Mouse (Mus musculus) ES-Bruce4 (cell line): Measurements from ENCODE around the gene Fgf16. TPM values are rescaled to one million over a fixed set of nuclear protein-coding genes. Genes with fewer than 3 reads are reported as not detected.

ENCODE experiments used
- H3K27ac ChIP-seq: 2 replicates; pipeline ENCODE4 v1.5.1; 2012; ENCODE audit warnings: low read length, inconsistent platforms; ENCODE audit not compliant: insufficient read depth
- H3K27me3 ChIP-seq: 2 replicates; pipeline ENCODE4 v1.6.1; 2012; ENCODE audit warnings: mild to moderate bottlenecking, low read length, inconsistent platforms; ENCODE audit not compliant: control insufficient read depth, poor library complexity, insufficient read depth, severe bottlenecking
- H3K36me3 ChIP-seq: 2 replicates; pipeline ENCODE4 v1.6.1; 2012; ENCODE audit warnings: inconsistent platforms, mild to moderate bottlenecking, low read length, moderate library complexity; ENCODE audit not compliant: control insufficient read depth, poor library complexity, insufficient read depth, severe bottlenecking
- H3K4me1 ChIP-seq: one replicate; pipeline ENCODE4 v1.8.1; 2011; ENCODE audit warnings: low read length; ENCODE audit not compliant: control insufficient read depth, insufficient read depth
- H3K4me3 ChIP-seq: 2 replicates; pipeline ENCODE4 v1.5.1; 2011; ENCODE audit warnings: low read depth, mild to moderate bottlenecking, low read length
- H3K9ac ChIP-seq: 2 replicates; pipeline ENCODE4 v1.6.1; 2012; ENCODE audit warnings: low read depth, mild to moderate bottlenecking, inconsistent platforms; ENCODE audit not compliant: poor library complexity, severe bottlenecking
- H3K9me3 ChIP-seq: replicated peaks from 2 replicates; pipeline ENCODE4 v1.6.1; 2012; ENCODE audit warnings: mild to moderate bottlenecking, low read length, inconsistent platforms; ENCODE audit not compliant: control insufficient read depth, poor library complexity, insufficient read depth, severe bottlenecking
- CTCF ChIP-seq: IDR thresholded peaks from one replicate; pipeline ENCODE4 v1.8.1; 2011; ENCODE audit warnings: low read depth, low read length
- EP300 ChIP-seq: IDR thresholded peaks from 2 replicates; pipeline ENCODE4 v1.6.1; 2011; ENCODE audit warnings: low read depth, low read length; ENCODE audit not compliant: insufficient read depth
- POLR2A ChIP-seq: IDR thresholded peaks from one replicate; pipeline ENCODE4 v1.8.1; 2011; ENCODE audit warnings: low read length; ENCODE audit not compliant: insufficient read depth
- polyA plus RNA-seq: library from polyadenylated mRNA; stranded (reverse); fragments of >200 nt; gene quantifications from 2 replicates; pipeline ENCODE4 v1.2.4, GENCODE M21; 2011; ENCODE audit warnings: low read depth; ENCODE audit not compliant: missing spikeins, insufficient read depth, insufficient read length

Fgf16 gene
- polyA plus RNA-seq, 1 experiment = not detected

GRCm38 (mm10) chrX:105773281-105773680 lies 9.2 kb downstream of the Fgf16 start:
- Histone ChIP-seq H3K27ac (no peak overlapping the region), H3K36me3 (no peaks in the 10 kb centered on the region), H3K4me1 (no peaks in the 10 kb centered on the region), H3K4me3 (no peak overlapping the region), H3K9ac (no peak overlapping the region), H3K27me3 (no peaks in the 10 kb centered on the region), H3K9me3 (no peaks in the 10 kb centered on the region)
- TF ChIP-seq CTCF = no peak
- no peak for TF ChIP-seq POLR2A
- no peak for TF ChIP-seq EP300

- Histone ChIP-seq H3K36me3 (no peaks in the 10 kb centered on the region), H3K27me3 (no peaks in the 10 kb centered on the region), H3K9ac (no peak overlapping the region), H3K27ac (no peak overlapping the region), H3K9me3 (no peaks in the 10 kb centered on the region), H3K4me1 (no peaks in the 10 kb centered on the region), H3K4me3 (no peak overlapping the region)
- TF ChIP-seq EP300 (no peak), POLR2A (no peak), CTCF (no peak)
Observed at GRCm38 (mm10) chrX:105794806-105795403, 30.8 kb downstream of the Fgf16 start.

- H3K4me3 ChIP-seq = no peak overlapping the region
- H3K36me3 ChIP-seq = peaks cover 26% of the 10 kb centered on the region
- H3K4me1 ChIP-seq = no peaks in the 10 kb centered on the region
- no peaks in the 10 kb centered on the region for H3K9me3 ChIP-seq
- no peaks in the 10 kb centered on the region for H3K27me3 ChIP-seq
- TF ChIP-seq EP300 (no peak), POLR2A (no peak)
- no peak overlapping the region for H3K9ac ChIP-seq
- H3K27ac ChIP-seq = no peak overlapping the region
Observed at GRCm38 (mm10) chrX:105824462-105824861, 60.4 kb downstream of the Fgf16 start.

Other genes with a start within 250 kb of the Fgf16 start
- 522 and 532 TPM in 2 replicates for gene Atrx, start 165.1 kb downstream of the Fgf16 start, polyA plus RNA-seq
- 38.9 and 39.3 TPM in 2 replicates for gene Magt1, start 247.6 kb downstream of the Fgf16 start, polyA plus RNA-seq